Mouse (Mus musculus) liver, adult 2 months (tissue): ENCODE measurements at regions not wholly inside any gene's neighbourhood (a gene's known extent, or its start where the extent isn't known, plus 50 kb on each side); places are given as distances from the start of the nearest gene placed in this dataset.

Experiments
- CTCF ChIP-seq: fragments of 200-500 bp; IDR thresholded peaks from 2 replicates; pipeline ENCODE4 v1.5.1; 2011; ENCODE audit warnings: low read depth, low read length, control low read depth
- POLR2A ChIP-seq: fragments of 200-500 bp; IDR thresholded peaks from 2 replicates; pipeline ENCODE4 v1.6.1; 2011; ENCODE audit warnings: low read length, control low read depth; ENCODE audit not compliant: insufficient read depth; ENCODE audit errors: extremely low read depth

- TF ChIP-seq POLR2A (no peak), CTCF (no peak)
Measured at GRCm38 (mm10) chr12:46931086-46931485, 112.4 kb upstream of the Nova1 start.
